Mouse (Mus musculus): ENCODE measurements at regions not wholly inside any gene's neighbourhood (a gene's known extent, or its start where the extent isn't known, plus 50 kb on each side); places are given as distances from the start of the nearest gene placed in this dataset.

- DNase-seq (ENCODE audit: low spot score), result no peak
Observed at GRCm38 (mm10) chr1:193700217-193700616, 330.1 kb upstream of the Camk1g start.

GRCm38 (mm10) chr1:193698603-193699266 is 328.6 kb upstream of the Camk1g start:
- DNase-seq (ENCODE audit: low spot score), result peak; percentile 80

- no peak for DNase-seq (ENCODE audit: low spot score)
Observed at GRCm38 (mm10) chr1:193697857-193698256, 327.8 kb upstream of the Camk1g start.

- DNase-seq (ENCODE audit: low spot score), result no peak
Observed at GRCm38 (mm10) chr1:193697001-193697400, 326.9 kb upstream of the Camk1g start.

- no peak for DNase-seq (ENCODE audit: low spot score)
Observed at GRCm38 (mm10) chr1:193692991-193693390, 322.9 kb upstream of the Camk1g start.

GRCm38 (mm10) chr1:193689601-193690000 is 319.5 kb upstream of the Camk1g start:
- no peak for DNase-seq (ENCODE audit: low spot score)

GRCm38 (mm10) chr1:193682917-193683316 is 312.8 kb upstream of the Camk1g start:
- no peak for DNase-seq (ENCODE audit: low spot score)

GRCm38 (mm10) chr1:193678448-193678847 is 308.4 kb upstream of the Camk1g start:
- DNase-seq (ENCODE audit: low spot score), result no peak

- DNase-seq (ENCODE audit: low spot score), result no peak
Observed at GRCm38 (mm10) chr1:193673236-193673830, 303.2 kb upstream of the Camk1g start.

- DNase-seq (ENCODE audit: low spot score), result no peak
Observed at GRCm38 (mm10) chr1:193672681-193673080, 302.6 kb upstream of the Camk1g start.

GRCm38 (mm10) chr1:193671816-193672254 is 301.7 kb upstream of the Camk1g start:
- DNase-seq (ENCODE audit: low spot score), result no peak

- no peak for DNase-seq (ENCODE audit: low spot score)
Observed at GRCm38 (mm10) chr1:193671046-193671445, 300.9 kb upstream of the Camk1g start.

GRCm38 (mm10) chr1:193670008-193670407 is 299.9 kb upstream of the Camk1g start:
- no peak for DNase-seq (ENCODE audit: low spot score)

- DNase-seq (ENCODE audit: low spot score), result no peak
Observed at GRCm38 (mm10) chr1:193668841-193669240, 298.7 kb upstream of the Camk1g start.

- no peak for DNase-seq (ENCODE audit: low spot score)
Observed at GRCm38 (mm10) chr1:193665854-193666253, 295.8 kb upstream of the Camk1g start.

- no peak for DNase-seq (ENCODE audit: low spot score)
Observed at GRCm38 (mm10) chr1:193664569-193664968, 294.5 kb upstream of the Camk1g start.

GRCm38 (mm10) chr1:193663587-193663986 is 293.5 kb upstream of the Camk1g start:
- DNase-seq (ENCODE audit: low spot score), result no peak

GRCm38 (mm10) chr1:193662166-193662890 is 292.2 kb upstream of the Camk1g start:
- no peak for DNase-seq (ENCODE audit: low spot score)

- DNase-seq (ENCODE audit: low spot score), result no peak
Observed at GRCm38 (mm10) chr1:193661377-193661776, 291.3 kb upstream of the Camk1g start.

GRCm38 (mm10) chr1:193655076-193655677 is 285.1 kb upstream of the Camk1g start:
- DNase-seq (ENCODE audit: low spot score), result no peak

- no peak for DNase-seq (ENCODE audit: low spot score)
Observed at GRCm38 (mm10) chr1:193650275-193650674, 280.2 kb upstream of the Camk1g start.

- DNase-seq (ENCODE audit: low spot score), result no peak
Observed at GRCm38 (mm10) chr1:193649400-193649799, 279.3 kb upstream of the Camk1g start.
